Mouse (Mus musculus) stomach, postnatal 0 days (tissue): ENCODE data around the gene F2rl2.

Source experiments
- CTCF ChIP-seq: IDR thresholded peaks from 2 replicates; pipeline ENCODE4 v1.5.1; 2016; ENCODE audit warnings: antibody characterized with exemption, low read depth, mild to moderate bottlenecking, moderate library complexity
- EP300 ChIP-seq: optimal IDR thresholded peaks from 2 replicates; pipeline ENCODE3; 2016; ENCODE audit warnings: antibody characterized with exemption

DNA sequence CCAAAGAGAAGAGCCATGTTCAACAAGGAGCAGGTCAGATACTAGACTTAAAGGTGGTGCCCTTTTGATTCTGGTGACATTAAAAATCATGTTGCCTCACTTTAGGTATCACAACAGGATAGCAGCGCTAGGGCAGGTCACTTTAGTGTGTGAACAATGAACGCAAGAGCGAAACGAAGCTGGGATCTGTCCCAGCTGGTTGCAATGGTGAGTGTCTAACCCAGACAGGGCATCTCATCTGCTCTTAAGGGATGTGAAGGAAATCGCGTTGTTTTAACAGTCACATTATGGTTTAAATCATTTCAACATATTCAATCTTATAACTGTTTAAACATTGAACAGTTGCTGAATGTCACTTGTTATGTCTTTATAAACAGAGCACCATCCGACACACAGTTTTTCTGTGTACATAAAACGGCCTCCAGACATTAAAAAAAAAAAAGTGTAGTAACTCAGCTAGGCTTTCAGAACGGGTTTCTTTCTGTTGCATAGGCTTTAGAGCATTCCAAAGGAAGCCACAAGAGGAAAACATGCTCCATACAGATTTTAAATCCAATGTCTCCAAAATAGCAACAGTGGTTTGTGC is 46.3 kb downstream of the F2rl2 start:
- TF ChIP-seq CTCF = no peak
- TF ChIP-seq EP300 = no peak
